Mouse (Mus musculus) lung, postnatal 25 days (tissue): ENCODE measurements around the gene Mrm2.
A peak's percentile ranks its signal among the peaks of the same experiment; 100 is the strongest.

Experiments used
- DNase-seq: peaks from one replicate; pipeline ENCODE4 v3.0.0; 2022; ENCODE audit warnings: low spot score

Gene Mrm2

DNA sequence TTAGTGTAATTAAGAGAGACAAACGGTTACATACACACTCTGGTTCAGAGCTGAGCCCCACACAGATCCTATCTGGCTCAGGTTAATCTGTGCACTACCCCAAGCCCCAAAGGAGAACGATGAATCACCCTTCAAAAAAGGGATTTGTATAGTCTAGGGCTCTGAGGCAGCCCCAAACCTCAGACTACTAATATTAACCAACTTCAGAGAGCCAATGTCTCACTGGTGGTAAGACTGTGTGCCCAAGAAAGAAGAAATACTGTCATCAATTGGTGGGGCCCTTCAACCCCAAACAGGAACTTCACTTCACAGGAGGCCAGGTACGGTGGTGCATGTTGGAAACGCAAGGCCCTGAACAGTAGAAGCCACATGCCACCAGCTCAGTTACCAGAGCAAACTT lies 13.5 kb upstream of the Mrm2 start:
- DNase-seq = no peak

DNA sequence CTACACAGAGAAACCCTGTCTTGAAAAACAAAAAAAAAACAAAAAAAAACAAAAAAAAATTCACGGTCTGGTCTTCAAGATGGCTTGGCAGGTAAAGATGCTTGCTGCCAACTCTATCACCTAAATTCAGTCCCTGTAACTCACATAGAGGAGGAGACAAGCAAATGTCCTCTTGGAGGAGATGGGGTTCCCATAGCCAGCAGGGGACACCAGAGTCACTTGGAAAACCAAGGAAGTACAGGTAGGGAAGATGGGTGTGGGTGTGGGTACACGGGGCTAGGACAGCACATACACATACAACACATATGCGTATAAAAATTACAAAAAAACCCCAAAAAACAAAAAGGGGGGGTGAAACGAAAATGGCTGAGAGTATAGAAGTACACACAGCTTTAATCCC lies 11.2 kb upstream of the Mrm2 start:
- no peak for DNase-seq

DNA sequence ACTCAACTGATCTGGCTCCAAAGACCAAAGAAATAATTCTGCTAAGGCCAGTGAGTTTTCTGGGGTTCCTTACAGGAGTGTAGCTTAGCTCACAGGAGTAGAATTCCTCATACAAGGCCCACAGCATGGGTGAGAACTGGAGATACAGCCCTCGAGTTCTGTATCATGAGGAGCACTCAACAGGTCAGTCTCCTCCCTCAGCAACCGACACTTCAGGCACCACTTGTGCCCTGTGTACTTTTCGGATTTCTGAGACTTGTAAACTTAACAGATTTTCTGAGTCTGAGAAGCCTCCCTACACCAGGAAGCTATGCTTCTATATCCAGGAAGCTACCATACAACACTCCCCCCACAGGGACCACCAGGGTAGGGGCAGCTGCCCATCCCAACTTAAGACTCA lies 8.1 kb upstream of the Mrm2 start:
- peak; percentile 49 for DNase-seq

DNA sequence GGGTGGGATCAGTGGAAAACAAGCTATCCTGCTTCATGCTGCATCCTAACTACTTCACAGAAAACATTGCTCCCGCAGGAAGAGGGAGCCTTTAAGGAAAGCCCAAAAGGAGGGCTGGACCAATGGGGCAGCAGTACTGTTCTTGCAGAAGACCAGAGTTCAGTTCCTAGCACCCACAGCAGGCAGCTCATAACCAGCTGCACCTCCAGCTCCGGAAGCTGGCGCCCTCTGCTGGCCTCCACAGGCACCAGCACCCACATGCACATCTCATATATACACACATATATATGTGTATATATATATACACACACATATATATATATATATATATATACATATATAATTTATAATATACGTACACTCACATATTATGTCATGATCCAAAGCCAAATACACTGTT lies 7.1 kb upstream of the Mrm2 start:
- no peak for DNase-seq

DNA sequence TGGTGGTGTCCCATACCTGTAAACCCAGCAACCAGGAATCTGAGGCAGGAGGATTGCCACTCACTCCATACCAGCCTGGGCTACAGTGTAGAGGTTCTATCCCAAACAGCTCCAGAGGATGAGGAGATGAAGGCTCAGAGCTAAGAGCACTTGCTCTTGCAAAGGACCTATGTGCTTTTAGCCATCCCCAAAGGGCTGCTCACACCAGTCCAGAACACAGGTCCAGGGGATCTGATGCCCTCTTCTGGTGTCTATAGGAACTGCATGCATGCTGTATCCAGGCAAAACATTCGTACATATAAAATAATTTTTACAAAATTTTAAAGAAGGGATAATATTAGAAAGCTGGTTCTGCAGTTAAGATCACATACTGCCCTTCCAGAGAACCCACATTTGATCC lies 5.0 kb upstream of the Mrm2 start:
- DNase-seq = peak; percentile 22

DNA sequence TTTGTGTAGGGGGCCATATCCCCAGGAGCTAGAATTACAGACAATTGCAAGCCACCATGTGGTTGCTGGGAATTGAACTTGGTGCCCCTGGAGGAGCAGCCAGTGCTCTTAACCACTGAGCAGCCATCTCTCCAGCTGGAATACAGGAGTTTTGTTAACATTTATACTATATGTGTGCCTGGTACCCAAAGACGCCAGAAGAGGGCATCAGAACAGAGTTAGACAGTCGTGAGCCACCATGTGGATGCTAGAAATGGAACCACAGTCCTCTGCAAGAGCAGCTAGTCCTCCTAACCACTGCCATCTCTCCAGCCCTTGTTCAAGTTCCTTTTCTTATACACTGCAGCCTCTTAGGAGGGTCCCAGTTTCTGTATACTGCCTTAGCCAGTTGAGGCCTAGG lies 1.9 kb upstream of the Mrm2 start:
- DNase-seq = no peak

DNA sequence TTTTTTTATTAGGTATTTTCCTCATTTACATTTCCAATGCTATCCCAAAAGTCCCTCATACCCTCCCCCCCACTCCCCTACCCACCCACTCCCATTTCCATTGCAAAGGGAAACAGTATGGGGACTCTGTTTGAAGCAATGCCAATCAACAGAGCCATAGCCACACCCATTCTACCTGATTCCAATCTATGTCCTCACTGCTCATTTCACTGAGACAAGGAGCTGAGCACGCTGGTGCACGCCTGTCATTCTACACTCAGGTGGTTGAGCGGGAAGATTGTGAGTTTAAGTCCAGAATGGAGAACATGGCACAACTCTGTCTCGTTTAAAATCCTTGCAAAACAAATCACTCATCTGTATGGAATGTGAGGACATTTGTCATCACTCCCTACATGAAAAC lies 821 bp upstream of the Mrm2 start:
- DNase-seq = no peak

DNA sequence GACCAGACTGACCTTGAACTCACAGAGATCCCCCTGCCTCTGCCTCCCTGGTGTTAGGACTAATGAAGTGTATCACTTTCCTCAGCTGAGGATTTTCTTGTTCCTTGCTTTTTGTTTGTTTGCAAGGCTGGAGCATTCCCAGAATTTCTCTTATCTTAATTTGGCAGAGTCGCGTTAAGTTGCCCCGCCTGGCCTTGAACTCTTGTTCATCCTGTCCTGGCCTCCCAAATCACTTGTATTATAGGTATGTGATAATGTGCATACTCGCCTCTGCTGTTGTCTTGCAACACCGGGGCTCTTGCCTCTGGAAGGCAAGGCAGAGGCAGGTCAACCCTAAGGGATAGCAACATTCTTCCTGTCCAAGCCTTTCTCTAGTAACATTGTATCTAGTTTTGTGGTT lies 7.6 kb downstream of the Mrm2 start:
- DNase-seq = no peak

DNA sequence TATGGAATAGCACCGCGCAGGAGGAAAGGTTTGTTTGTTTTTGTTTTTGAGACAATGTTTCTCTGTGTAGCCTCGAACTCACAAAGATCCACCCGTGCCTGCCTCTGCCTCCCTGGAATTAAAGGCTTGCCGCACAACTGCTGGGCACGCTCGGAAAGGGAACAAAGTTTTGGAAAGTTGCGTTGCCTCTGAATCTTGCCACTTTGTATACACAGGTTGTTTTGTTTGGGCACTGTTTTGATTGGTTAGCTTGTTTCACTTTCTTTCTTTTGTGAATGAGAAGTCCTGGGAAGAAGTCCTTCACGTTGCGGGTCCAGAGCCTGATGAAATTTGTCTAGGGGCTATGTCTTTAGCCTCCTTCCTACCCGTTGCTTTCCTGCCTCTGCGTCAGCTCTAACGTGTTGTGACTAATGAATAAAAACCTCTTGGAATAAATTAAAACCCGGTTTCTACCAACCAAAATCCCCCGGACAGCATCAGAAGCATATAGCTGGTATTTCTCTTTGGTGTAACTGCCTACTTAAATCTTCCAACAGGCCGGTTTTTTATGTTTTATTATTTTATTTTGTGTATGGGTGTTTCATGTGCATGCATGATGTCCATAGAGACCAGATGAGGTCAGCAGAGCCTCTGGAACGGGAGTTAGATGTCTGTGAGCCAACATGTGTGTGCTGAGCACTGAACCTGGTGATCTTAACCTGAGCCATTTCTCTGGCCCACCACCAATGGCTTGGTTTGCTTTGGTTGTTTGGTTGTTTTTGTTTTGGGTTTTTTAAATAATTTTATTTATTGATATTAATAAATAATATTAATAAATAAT lies 9.7 kb downstream of the Mrm2 start:
- DNase-seq = peak; percentile 28

DNA sequence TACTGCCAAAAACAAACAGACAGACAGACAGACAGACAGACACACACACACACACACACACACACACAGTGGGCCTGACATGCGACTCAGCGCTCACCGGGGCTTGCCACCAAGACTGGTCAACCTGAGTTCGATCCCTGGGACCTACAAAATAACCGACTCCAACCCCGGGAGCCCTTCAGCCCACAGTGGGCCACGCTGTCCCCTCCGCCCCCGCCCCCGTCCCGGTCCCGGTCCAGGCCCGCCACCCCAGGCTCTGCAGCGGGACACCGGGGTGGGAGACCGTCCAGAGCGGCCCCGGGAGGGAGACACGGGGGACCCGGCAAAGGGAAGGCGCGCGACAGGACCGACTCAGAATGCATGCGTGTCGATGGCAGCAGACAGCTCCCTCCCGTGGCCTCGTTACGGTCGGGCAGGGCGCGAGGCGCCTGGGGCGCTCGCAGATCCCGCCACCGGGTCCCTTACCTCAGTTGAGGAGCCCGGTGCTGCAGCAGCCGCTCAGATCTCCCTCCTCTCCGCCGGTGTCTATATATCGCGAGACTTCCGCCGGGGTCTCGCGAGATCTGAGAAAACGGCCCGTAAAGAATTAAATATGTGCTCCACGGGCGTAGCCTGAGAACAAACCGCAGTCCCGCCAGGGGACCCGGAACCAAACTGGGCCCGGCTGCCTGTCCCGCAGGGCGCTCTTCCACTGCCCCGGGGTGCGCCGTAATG lies 10.5 kb downstream of the Mrm2 start, which contains the start of the genes Mad1l1 and Nudt1:
Gene Mad1l1, minus strand, starts transcription at position 511 of the 714 bp plus-strand sequence.
Gene Nudt1, plus strand, starts transcription at position 615 of the 714 bp plus-strand sequence.
- peak; percentile 97 for DNase-seq

DNA sequence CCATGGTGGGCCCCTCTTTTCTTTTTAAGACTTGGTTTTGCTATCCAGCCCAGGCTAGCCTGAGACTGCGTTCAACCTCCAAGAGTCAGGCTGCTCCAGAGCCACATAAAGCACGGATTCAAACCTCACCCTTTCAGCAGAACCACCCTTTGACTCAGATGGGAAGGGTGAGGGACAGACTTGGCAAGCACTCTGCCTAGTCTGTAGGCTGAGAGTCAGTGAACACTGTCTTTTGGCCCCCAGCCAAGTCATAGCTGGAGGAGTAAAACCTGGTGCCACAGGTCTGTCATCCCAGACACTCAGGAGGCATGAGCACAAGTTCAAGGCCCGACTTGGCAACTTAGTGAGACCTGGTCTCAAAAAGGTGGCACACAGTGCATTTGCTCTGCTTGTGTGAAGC lies 15.0 kb downstream of the Mrm2 start:
- DNase-seq = no peak

DNA sequence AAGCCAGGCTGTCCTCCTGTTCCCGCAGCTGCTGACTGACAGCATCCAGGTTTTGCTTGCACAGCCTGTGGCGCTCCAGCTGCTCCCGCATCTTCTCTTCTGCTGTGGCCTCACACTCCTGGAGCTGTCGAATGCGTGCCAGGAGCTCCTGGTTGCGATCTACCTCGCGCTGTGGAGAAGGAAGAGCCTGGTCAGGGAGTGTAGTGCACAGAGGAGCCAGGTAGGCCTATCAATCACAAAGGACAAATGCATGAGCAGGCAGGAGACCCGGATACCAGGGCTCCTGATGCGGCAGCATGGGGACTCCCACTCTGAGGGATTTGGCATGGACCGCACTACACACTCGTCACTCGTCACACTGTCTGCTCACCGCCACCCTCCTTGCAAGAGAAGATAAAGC lies 24.1 kb downstream of the Mrm2 start:
- no peak for DNase-seq

DNA sequence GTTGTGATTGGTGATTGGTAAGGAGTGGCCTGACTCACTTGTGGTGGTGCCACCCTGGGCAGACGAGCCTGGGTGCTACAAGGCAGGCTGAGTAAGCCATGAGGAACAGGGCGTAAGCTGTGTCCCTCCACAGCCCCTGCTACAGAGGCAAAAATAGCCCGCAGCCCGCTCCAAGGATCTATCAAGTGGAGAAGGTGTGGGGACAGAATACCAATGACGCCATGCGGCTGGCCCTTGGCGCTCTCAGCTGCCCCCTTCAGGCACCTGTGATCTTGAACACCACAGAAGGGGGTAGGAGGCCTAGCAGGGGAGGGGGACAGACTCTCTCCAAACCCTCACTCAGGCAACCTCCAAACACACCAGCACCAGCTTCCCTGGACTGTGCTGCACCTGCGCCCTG lies 25.7 kb downstream of the Mrm2 start:
- DNase-seq = no peak

DNA sequence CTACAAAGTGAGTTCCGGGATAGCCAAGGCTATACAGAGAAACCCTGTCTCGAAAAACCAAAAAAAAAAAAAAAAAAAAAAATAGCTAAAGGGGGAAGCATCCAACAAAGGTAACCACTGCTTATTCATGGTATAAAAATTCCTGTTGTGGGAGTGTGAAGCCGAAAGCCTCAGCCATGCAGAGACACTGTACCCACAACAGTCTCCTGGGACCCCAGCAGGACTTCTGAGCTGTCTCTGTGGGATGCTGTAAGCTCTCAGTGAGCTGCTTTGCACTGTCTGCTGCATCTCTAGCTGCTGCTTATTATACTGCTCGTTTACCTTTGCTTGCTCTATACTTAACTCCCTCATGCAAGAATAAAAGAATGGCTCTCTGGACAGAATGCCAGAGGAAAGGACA lies 33.4 kb downstream of the Mrm2 start:
- DNase-seq = no peak

DNA sequence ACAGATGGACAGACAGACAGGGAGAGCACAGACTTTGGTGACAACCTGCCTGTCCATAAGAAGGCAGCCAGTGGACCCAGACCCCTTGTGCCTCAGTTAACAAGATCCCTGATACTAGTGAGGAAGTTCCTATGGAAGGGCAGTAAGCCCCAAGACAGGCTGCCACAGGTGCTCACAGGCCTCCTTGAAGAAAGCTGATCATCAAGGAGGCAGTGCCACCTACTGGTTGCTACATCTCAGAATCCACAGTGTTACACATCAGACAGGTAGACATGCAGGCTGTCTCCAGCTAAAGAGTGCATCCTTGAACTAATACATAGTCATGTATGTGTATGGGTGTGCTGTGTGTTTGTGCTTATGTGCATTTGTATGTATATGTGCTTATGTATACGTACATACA lies 39.5 kb downstream of the Mrm2 start:
- DNase-seq = peak; percentile 67

DNA sequence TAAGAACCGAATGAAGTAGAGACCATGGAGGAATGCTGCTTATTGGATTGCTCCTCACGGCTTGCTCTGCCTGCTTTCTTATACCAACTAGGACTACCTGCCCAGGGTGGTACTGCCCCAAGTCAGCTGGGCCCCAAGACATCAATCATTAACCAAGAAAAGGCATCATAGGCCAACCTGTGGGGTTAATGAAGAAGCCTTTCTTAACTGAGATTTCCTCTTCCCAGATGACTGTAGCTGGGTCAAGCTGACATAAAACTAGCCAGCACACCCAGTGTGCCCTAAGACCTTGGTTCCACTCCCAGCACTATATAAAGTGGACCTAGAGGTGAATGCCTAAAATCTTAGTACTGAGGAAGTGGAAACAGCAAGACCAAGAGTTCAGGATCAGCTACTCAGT lies 42.5 kb downstream of the Mrm2 start:
- no peak for DNase-seq

DNA sequence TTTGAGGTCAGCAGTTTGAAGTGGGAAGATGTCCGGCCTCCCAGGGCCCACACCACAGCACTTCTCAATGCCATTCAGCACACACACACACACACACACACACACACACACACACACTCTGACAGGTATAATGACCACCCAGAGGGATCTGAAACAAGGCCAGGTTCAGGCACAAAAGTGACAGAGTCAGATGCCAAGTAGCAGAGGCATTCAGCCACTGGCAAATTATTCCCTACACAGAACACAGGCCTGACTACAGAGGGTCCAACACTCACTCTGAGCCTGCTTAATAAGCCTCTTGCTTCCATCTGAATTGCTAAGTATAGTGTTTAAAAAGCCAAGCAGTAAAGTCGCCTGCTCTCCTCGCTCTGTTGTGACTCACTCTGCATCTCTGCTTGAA lies 43.4 kb downstream of the Mrm2 start:
- no peak for DNase-seq

DNA sequence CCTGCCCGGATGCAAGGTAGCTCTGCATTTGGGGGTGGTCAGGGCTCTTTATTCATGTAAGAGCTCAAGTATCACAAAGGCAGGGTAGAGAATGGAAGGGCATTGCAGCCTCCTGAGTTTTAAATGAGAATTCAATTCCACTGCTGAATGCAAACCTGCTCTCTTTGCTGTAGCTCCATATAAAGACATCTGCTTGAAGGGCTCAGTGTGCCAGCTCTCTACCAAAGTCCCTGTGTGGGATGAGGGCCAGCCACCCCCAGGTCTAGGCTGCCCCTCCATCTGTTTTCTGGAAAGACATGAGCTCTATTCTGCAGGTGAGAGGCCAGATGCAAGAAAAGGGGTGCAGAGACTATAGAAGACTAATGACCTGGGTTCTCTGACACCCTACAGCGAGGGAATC lies 46.9 kb downstream of the Mrm2 start:
- no peak for DNase-seq

DNA sequence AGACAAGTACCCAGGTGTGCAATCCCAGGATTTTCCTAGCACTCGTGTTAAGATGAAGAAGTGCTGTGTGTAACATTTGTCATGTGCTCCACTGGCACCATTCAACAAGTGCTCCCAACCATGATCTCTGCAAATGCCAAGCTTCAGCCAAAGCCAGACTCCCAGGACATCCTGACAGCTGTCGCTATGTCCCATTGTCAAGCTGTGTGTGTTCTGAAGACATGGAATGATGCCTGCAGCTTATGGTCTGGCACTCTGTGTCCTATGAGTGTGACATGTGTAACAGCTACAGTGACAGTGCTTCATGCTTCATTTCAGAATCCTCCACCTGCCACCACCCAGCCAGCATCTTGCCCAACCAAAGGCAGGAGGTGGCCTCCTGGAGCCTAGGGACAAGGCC lies 47.7 kb downstream of the Mrm2 start:
- no peak for DNase-seq

DNA sequence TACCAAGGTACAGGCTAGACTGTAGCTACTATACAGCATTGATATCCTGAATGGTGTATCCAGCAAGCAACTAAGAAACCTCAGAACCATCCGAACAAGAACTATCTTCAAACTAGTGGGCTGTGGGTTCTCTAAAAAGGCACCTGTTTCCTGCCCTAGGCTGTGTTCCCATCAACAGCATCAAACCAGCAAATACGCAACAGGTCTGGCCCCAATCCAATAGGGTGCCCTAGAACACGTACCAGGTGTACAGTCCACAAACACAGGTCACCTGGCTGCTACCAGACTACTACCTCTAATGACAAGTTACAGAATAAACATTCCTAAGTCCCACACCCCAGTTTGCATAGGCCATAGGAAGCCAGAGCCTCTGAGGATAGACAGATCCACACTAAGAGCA lies 48.8 kb downstream of the Mrm2 start:
- no peak for DNase-seq

DNA sequence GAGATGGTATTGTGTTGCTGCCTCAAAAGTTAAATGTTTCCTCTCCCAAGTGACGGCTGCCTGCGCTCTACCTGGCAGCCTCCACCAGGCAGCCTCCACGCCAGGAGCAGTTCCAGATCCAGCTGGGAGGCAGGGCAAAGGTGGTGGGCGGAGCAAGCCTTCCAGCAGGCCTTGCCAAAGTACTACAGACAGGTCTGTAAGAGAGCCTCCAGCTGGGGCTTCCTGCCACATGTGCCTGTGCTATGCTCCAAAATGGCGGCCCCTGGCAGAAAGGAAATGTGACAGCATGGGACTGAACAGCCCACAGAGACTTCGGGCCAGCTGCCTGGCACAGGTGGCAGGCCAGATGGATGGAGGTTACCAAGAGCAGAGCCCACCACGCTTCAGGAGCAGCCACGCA lies 49.3 kb downstream of the Mrm2 start:
- peak; percentile 32 for DNase-seq

DNA sequence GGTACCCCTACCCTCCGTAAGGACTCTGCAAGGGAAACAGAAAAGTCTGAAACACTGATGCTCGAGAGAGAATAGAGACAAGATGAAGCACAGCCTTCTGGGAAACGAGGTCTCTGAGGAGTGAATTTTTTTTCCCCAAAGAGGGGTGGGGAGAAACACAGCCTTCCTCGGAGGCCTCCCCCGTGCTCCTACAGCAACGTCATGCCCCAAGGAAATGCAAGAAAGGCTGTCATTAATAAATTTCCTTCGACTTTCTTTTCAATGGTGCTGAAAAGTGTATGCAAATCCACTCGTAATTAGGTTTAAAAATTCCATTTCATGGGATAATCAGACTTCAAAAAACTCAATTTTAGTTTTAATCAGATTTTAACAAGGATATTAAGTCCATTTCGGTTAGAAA lies 51.5 kb downstream of the Mrm2 start:
- no peak for DNase-seq
